ENCODE assay signal across 16 mouse cellular contexts in genomic region chr19:45254806-45255205, GRCm38 (mm10).
"Had no signal": no experiment of that assay in that cellular context is flagged by ENCODE, and none has a peak within 500 bp of the region (broad histone marks: within the 10 kb centered on the region; RNA-seq: fewer than 3 reads in every experiment).

No protein-coding gene starts in this region.

- DNase-seq: cerebellum, adult 9-10 months; cerebellum, adult 9-11 months; cerebellum, postnatal 10 days; cerebellum, postnatal 14 days; cerebellum, postnatal 25 days; cerebellum, postnatal 36 days; embryo, embryonic 11 days; forebrain, postnatal 0 days; gastrocnemius, adult 2 months; gastrocnemius, postnatal 10 days; gastrocnemius, postnatal 14 days; gastrocnemius, postnatal 25 days; gastrocnemius, postnatal 36 days; heart, adult 11 months; heart, adult 18-20 months; heart, adult 2 months had no signal
